Mouse (Mus musculus) kidney, embryonic 14.5 days (tissue): ENCODE measurements at regions not wholly inside any gene's neighbourhood (a gene's known extent, or its start where the extent isn't known, plus 50 kb on each side); places are given as distances from the start of the nearest gene placed in this dataset.

Experiments used
- ATAC-seq: fragments of 200-750 bp; cut with Nextera tagmentation; 2 replicates; pipeline ENCODE4 v1.8.0; 2017; ENCODE audit warnings: moderate number of reproducible peaks, mild to moderate bottlenecking, moderate TSS enrichment, moderate library complexity; ENCODE audit not compliant: low FRiP score, low TSS enrichment
- H3K27ac ChIP-seq: fragments of 300-500 bp; sonication (generic); 2 replicates; pipeline ENCODE4 v1.5.1; 2014; ENCODE audit warnings: low read depth, mild to moderate bottlenecking, low read length, moderate library complexity, mixed read lengths
- H3K27me3 ChIP-seq: fragments of 300-500 bp; sonication (generic); 2 replicates; pipeline ENCODE4 v1.6.1; 2014; ENCODE audit warnings: mild to moderate bottlenecking, low read length; ENCODE audit not compliant: control insufficient read depth, insufficient read depth
- H3K36me3 ChIP-seq: fragments of 300-500 bp; sonication (generic); 2 replicates; pipeline ENCODE4 v1.6.1; 2014; ENCODE audit warnings: low read length, mixed read lengths; ENCODE audit not compliant: control insufficient read depth, insufficient read depth
- H3K4me1 ChIP-seq: fragments of 300-500 bp; sonication (generic); 2 replicates; pipeline ENCODE4 v1.6.1; 2014; ENCODE audit warnings: low read length, mixed read lengths; ENCODE audit not compliant: control insufficient read depth, insufficient read depth
- H3K4me2 ChIP-seq: fragments of 300-500 bp; sonication (generic); replicated peaks from 2 replicates; pipeline ENCODE4 v1.6.1; 2014; ENCODE audit warnings: low read depth, mild to moderate bottlenecking, low read length
- H3K4me3 ChIP-seq: fragments of 300-500 bp; sonication (generic); 2 replicates; pipeline ENCODE4 v1.5.1; 2014; ENCODE audit warnings: mild to moderate bottlenecking, low read length
- H3K9ac ChIP-seq: fragments of 300-500 bp; sonication (generic); 2 replicates; pipeline ENCODE4 v1.6.1; 2014; ENCODE audit warnings: low read depth, mild to moderate bottlenecking, low read length, moderate library complexity
- H3K9me3 ChIP-seq: fragments of 300-500 bp; sonication (generic); 2 replicates; pipeline ENCODE4 v1.6.1; 2016; ENCODE audit warnings: low read length; ENCODE audit not compliant: control insufficient read depth
- WGBS: fragments of 180-500 bp; shearing (Covaris S2); extraction: QIAGEN DNeasy Blood & Tissue Kit; methylation state at CpG from one replicate; pipeline ENCODE4 v1.1.7; 2014; 5-methylcytosine and 5-hydroxymethylcytosine counted together

- Histone ChIP-seq H3K9ac (no peak overlapping the region), H3K4me1 (no peaks in the 10 kb centered on the region), H3K4me3 (no peak overlapping the region), H3K27ac (no peak overlapping the region), H3K9me3 (no peaks in the 10 kb centered on the region), H3K4me2 (no peak overlapping the region), H3K36me3 (no peaks in the 10 kb centered on the region), H3K27me3 (no peaks in the 10 kb centered on the region)
- no peak for ATAC-seq
- WGBS, result 73% methylated on average over 1 of the region's 1 CpGs
These were observed 400.1 kb downstream of the Gm11232 start for GRCm38 (mm10) chr4:71357626-71358025.

- no peak overlapping the region for H3K4me3 ChIP-seq
- 84% methylated on average over 1 of the region's 1 CpGs for WGBS
- H3K4me2 ChIP-seq, result no peak overlapping the region
- no peak for ATAC-seq
- no peaks in the 10 kb centered on the region for H3K36me3 ChIP-seq
- H3K9ac ChIP-seq, result no peak overlapping the region
- H3K9me3 ChIP-seq, result no peaks in the 10 kb centered on the region
- H3K27me3 ChIP-seq, result no peaks in the 10 kb centered on the region
- no peak overlapping the region for H3K27ac ChIP-seq
- no peaks in the 10 kb centered on the region for H3K4me1 ChIP-seq
These were observed 401.1 kb downstream of the Gm11232 start for GRCm38 (mm10) chr4:71356714-71357113.

- Histone ChIP-seq H3K4me3 (no peak overlapping the region), H3K4me2 (no peak overlapping the region), H3K27ac (no peak overlapping the region), H3K27me3 (no peaks in the 10 kb centered on the region), H3K4me1 (no peaks in the 10 kb centered on the region), H3K9ac (no peak overlapping the region), H3K9me3 (no peaks in the 10 kb centered on the region), H3K36me3 (no peaks in the 10 kb centered on the region)
- no peak for ATAC-seq
- 82% methylated on average over 1 of the region's 1 CpGs for WGBS
These were observed 401.5 kb downstream of the Gm11232 start for GRCm38 (mm10) chr4:71356310-71356709.

DNA sequence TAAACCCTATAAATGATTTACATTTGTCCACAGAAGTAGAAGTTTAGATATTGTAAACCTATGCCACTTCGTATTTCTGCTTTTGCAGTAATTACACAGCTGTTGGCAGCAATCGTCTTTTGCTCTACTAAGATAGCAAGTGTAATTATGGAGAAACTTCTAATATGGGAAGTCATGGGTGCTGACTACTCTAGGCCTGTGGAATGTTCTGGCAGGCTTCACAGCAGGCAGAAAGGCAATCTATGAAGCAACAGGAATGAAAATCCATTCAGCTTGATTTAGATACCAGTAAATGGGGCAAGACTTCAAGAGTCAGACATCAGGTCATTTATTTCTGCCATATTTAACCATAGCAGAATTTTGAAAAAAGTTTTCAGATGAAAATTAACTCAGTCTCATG, 405.9 kb downstream of the Gm11232 start:
- WGBS, result 74% methylated on average over 2 of the region's 2 CpGs
- Histone ChIP-seq H3K4me2 (no peak overlapping the region), H3K4me3 (no peak overlapping the region), H3K27ac (no peak overlapping the region), H3K9ac (no peak overlapping the region), H3K27me3 (no peaks in the 10 kb centered on the region), H3K36me3 (no peaks in the 10 kb centered on the region), H3K9me3 (no peaks in the 10 kb centered on the region), H3K4me1 (no peaks in the 10 kb centered on the region)
- ATAC-seq, result no peak

DNA sequence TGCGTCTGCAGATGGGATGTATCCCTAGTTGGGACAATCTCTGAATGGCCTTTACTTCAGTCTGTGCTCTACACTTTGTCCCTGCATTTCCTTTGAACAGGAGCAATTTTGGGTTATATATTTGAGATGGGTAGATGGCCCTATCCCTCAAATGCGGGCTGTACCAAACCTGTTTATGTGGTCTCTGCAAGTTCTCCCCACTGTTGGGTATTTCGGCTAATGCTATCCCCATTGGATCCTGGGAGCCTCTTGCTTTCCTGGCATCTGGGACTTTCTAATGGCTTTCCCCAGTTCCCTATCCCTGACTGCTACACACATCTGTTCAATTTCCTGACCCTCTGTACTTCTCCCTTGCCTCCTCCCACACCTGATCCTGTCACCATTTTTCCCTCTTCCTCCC, 414.7 kb downstream of the Gm11232 start:
- Histone ChIP-seq H3K9ac (no peak overlapping the region), H3K27me3 (no peaks in the 10 kb centered on the region), H3K4me3 (no peak overlapping the region), H3K36me3 (no peaks in the 10 kb centered on the region), H3K9me3 (no peaks in the 10 kb centered on the region), H3K4me1 (no peaks in the 10 kb centered on the region), H3K27ac (no peak overlapping the region), H3K4me2 (no peak overlapping the region)
- WGBS, result 95% methylated on average over 3 of the region's 3 CpGs
- ATAC-seq, result no peak

DNA sequence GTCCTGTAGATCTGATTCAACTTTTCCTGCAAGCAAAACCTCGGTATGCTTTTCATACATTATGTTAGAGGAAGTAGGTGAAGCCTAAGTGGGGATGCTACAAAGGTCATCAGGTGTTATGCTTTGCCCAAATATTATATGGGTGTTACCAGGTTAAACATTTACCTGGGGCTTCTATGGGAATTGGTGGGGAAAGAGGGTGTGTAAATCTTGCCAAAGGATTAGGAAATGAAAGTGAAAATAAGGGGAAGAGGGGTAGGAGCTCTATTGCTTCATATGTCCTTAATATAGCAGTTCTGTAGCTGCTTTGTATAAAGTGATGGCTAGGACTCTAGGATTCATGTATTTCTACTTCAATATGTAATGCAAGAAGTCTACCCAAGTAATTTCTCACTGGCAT, 419.2 kb downstream of the Gm11232 start:
- no peak overlapping the region for H3K27ac ChIP-seq
- no peaks in the 10 kb centered on the region for H3K36me3 ChIP-seq
- 83% methylated on average over 1 of the region's 1 CpGs for WGBS
- no peaks in the 10 kb centered on the region for H3K4me1 ChIP-seq
- no peak overlapping the region for H3K4me2 ChIP-seq
- no peak for ATAC-seq
- H3K27me3 ChIP-seq, result no peaks in the 10 kb centered on the region
- H3K9ac ChIP-seq, result no peak overlapping the region
- H3K4me3 ChIP-seq, result no peak overlapping the region
- no peaks in the 10 kb centered on the region for H3K9me3 ChIP-seq

DNA sequence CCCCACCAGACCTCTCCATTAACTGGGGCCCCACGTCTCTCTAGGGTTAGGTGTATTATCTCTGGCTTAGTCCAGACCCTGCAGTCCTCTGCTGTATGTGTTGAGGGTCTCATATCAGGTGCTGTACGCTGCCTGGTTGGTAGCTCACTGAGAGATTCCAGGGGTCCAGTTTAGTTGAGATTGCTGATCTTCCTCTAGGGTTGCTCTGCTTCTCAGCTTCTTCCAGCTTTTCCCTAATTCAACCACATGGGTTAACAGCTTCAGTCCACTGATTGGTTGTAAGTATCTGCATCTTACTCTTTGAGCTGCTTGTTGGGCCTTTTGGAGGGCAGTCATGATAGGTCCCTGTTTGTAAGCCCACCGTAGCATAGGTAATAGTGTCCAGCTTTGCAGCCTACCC, 425.1 kb downstream of the Gm11232 start:
- no peak overlapping the region for H3K4me2 ChIP-seq
- no peak for ATAC-seq
- 83% methylated on average over 3 of the region's 3 CpGs for WGBS
- no peak overlapping the region for H3K27ac ChIP-seq
- no peak overlapping the region for H3K9ac ChIP-seq
- H3K4me1 ChIP-seq, result no peaks in the 10 kb centered on the region
- H3K9me3 ChIP-seq, result no peaks in the 10 kb centered on the region
- no peaks in the 10 kb centered on the region for H3K36me3 ChIP-seq
- no peaks in the 10 kb centered on the region for H3K27me3 ChIP-seq
- H3K4me3 ChIP-seq, result no peak overlapping the region

DNA sequence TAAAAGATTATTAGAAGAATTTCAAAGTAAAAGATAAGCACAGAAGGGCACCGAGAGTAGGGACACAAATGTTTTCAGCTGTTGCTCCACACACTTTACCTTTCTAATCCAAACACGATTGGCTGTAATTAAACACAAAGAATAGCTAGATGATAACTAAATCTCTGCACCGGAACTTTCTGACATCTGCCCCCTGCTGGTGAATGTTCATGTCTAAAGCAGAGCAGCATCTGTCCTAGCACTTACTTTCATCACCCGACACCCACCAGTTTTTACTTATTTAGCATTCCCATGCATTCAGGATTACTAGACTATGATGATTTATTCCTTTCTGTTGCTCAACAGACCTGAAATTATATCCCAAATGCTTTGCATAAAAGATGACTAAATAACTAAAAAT, 425.7 kb downstream of the Gm11232 start:
- 86% methylated on average over 4 of the region's 4 CpGs for WGBS
- Histone ChIP-seq H3K4me1 (no peaks in the 10 kb centered on the region), H3K27me3 (no peaks in the 10 kb centered on the region), H3K9ac (no peak overlapping the region), H3K4me2 (no peak overlapping the region), H3K36me3 (no peaks in the 10 kb centered on the region), H3K27ac (no peak overlapping the region), H3K9me3 (no peaks in the 10 kb centered on the region), H3K4me3 (no peak overlapping the region)
- ATAC-seq, result no peak

DNA sequence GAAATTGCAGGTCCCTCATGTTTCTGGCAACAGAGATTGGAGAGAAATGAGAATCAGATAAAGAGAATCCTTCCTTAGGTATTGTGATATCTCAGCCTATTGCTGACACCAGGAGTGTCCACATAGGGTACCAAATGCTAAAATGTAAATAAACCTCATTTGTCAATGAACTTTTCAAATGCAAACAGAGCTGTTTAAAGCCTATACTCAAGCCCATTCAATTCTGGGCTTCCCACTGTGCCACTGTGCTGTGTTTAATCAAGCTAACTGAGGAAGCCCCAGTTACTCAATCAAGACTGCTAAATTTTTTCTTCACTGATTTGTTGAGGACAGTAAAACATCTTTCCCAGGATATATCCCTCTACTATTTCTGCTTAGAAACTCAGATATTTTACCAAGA, 441.2 kb downstream of the Gm11232 start:
- no peaks in the 10 kb centered on the region for H3K9me3 ChIP-seq
- H3K4me3 ChIP-seq, result no peak overlapping the region
- no peak overlapping the region for H3K9ac ChIP-seq
- H3K4me2 ChIP-seq, result no peak overlapping the region
- H3K27ac ChIP-seq, result no peak overlapping the region
- no peaks in the 10 kb centered on the region for H3K4me1 ChIP-seq
- no peaks in the 10 kb centered on the region for H3K36me3 ChIP-seq
- no peaks in the 10 kb centered on the region for H3K27me3 ChIP-seq
- no peak for ATAC-seq

DNA sequence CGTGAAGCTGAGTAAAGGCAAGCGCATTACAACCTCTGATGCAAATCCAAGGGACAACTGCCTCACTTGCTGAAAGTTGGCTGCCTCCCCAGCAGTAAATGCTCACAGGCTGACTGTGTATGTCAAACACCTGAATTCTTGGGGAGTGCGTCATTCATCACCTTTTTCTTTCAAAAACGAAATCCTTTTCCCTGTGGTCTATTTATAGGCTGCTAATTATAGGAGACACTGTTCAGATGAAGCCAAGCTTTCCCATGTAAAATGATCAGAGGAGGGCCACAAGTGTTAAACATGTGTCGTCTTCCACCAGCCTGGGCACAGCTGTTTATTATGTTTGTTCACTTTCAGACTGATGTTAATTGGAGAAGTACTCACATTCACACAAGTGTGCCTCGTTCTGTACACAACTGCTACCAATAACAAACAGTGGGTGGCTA, 450.6 kb downstream of the Gm11232 start:
- Histone ChIP-seq H3K9ac (no peak overlapping the region), H3K27me3 (no peaks in the 10 kb centered on the region), H3K4me3 (no peak overlapping the region), H3K27ac (no peak overlapping the region), H3K4me1 (no peaks in the 10 kb centered on the region), H3K9me3 (no peaks in the 10 kb centered on the region), H3K36me3 (no peaks in the 10 kb centered on the region), H3K4me2 (no peak overlapping the region)
- ATAC-seq, result no peak
- WGBS, result 71% methylated on average over 6 of the region's 6 CpGs
